Mouse (Mus musculus) kidney, adult 2 months (tissue): ENCODE results near the gene Ebf1. TPM values are rescaled to one million over a fixed set of nuclear protein-coding genes. Genes with fewer than 3 reads are reported as not detected.

Source experiments
- DNase-seq: peaks from one replicate; pipeline ENCODE4 v3.0.0; 2021
- H3K27ac ChIP-seq: fragments of 200-500 bp; 2 replicates; pipeline ENCODE4 v1.5.1; 2012; ENCODE audit warnings: low read depth, low read length, control low read depth, inconsistent platforms; ENCODE audit not compliant: insufficient read depth
- H3K27me3 ChIP-seq: fragments of 200-500 bp; replicated peaks from 2 replicates; pipeline ENCODE4 v1.6.1; 2012; ENCODE audit warnings: mild to moderate bottlenecking, moderate library complexity, low read length, inconsistent platforms; ENCODE audit not compliant: control insufficient read depth, insufficient read depth
- H3K36me3 ChIP-seq: fragments of 200-500 bp; 2 replicates; pipeline ENCODE4 v1.6.1; 2012; ENCODE audit warnings: mild to moderate bottlenecking, moderate library complexity, low read length, inconsistent platforms; ENCODE audit not compliant: control insufficient read depth, insufficient read depth
- H3K4me1 ChIP-seq: fragments of 200-500 bp; 2 replicates; pipeline ENCODE4 v1.6.1; 2011; ENCODE audit warnings: low read length; ENCODE audit not compliant: control insufficient read depth, insufficient read depth
- H3K4me3 ChIP-seq: fragments of 200-500 bp; 2 replicates; pipeline ENCODE4 v1.5.1; 2011; ENCODE audit warnings: mild to moderate bottlenecking, low read depth, low read length, control low read depth; ENCODE audit not compliant: insufficient read depth
- CTCF ChIP-seq: fragments of 200-500 bp; conservative IDR thresholded peaks from 2 replicates; pipeline ENCODE4 v1.5.1; 2011; ENCODE audit warnings: low read depth, mild to moderate bottlenecking, control low read depth, low read length, moderate library complexity, mixed read lengths; ENCODE audit not compliant: insufficient read depth, insufficient read length
- POLR2A ChIP-seq: fragments of 200-500 bp; IDR thresholded peaks from one replicate; pipeline ENCODE4 v1.6.1; 2011; ENCODE audit warnings: low read depth, low read length, control low read depth
- WGBS: fragments of 180-500 bp; shearing (Covaris S2); methylation state at CpG from one replicate; pipeline ENCODE4 v1.1.7; 2018; 5-methylcytosine and 5-hydroxymethylcytosine counted together
- polyA plus RNA-seq: library from polyadenylated mRNA; depleted of rRNA; stranded (reverse); fragments of >200 nt; gene quantifications from 2 replicates; pipeline ENCODE4 v1.2.3, GENCODE M21; 2012

The Ebf1 gene
- polyA plus RNA-seq, 1 experiment = 12.2 TPM

DNA sequence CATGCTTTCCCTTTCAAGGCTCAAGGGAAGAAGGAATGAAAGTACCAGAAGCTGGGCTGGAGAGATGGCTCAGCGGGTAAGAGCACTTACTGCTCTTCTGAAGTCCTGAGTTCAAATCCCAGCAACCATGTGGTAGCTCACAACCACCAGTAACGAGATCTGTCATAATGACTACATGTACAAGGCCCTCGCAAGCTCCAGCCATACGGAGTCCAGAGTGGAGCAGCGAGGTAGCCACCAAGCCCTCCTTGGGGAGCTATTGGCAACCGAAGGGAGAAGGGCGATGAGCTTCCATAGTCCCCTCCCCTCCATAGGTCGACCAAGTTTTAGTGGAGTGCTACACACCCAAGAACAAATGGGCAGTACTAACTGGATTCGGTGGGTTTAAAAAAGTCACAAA, 78.3 kb downstream of the Ebf1 start:
- no peak for DNase-seq
- 94% methylated on average over 9 of the region's 9 CpGs for WGBS
- Histone ChIP-seq H3K36me3 (no peaks in the 10 kb centered on the region), H3K4me1 (no peaks in the 10 kb centered on the region), H3K27ac (no peak overlapping the region), H3K4me3 (no peak overlapping the region), H3K27me3 (no peaks in the 10 kb centered on the region)
- TF ChIP-seq POLR2A (no peak), CTCF (no peak)

DNA sequence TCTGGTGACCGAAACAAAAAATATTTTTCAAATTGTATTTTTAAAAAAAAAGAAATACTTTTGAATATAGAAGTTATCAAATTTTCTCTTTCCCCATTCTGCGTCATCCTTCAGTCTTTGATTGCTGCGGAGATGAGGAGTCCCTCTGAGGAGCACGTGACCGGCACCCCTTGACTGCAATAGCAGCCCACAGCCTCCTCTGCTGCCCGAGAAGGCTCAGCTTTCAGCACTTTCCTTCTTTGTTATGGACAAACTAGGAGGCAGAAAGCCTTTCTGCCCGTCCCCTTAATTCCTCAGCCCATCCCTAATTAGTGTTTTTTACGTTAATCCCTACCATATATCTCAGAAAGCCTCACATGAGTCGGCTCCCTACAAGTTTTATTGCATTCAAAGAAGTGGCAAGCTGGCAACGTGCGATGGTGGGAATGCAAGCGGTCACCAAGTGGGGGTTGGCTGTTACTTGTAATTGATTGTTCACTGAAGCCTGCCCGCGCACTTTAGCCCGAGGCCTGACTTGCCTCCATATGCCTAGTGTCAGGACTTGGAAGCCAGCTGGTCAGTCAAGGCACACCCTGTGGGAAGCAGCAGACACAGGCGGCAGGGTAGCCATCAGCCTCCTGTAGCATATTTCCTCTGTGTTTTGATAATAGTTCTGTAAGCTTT, 79.6 kb downstream of the Ebf1 start:
- 20% methylated on average over 16 of the region's 16 CpGs for WGBS
- no peak for TF ChIP-seq POLR2A
- no peak for TF ChIP-seq CTCF
- no peaks in the 10 kb centered on the region for H3K36me3 ChIP-seq
- no peaks in the 10 kb centered on the region for H3K27me3 ChIP-seq
- H3K4me3 ChIP-seq = no peak overlapping the region
- DNase-seq = no peak
- no peaks in the 10 kb centered on the region for H3K4me1 ChIP-seq
- no peak overlapping the region for H3K27ac ChIP-seq

- DNase-seq = no peak
- no peaks in the 10 kb centered on the region for H3K27me3 ChIP-seq
- no peaks in the 10 kb centered on the region for H3K36me3 ChIP-seq
- TF ChIP-seq POLR2A (no peak), CTCF (no peak)
- no peak overlapping the region for H3K4me3 ChIP-seq
- H3K27ac ChIP-seq = no peak overlapping the region
- WGBS = 72% methylated on average over 4 of the region's 4 CpGs
- no peaks in the 10 kb centered on the region for H3K4me1 ChIP-seq
Observed at GRCm38 (mm10) chr11:44700181-44700580, 83.1 kb downstream of the Ebf1 start.

GRCm38 (mm10) chr11:44701221-44701810, 84.2 kb downstream of the Ebf1 start:
- H3K4me1 ChIP-seq = no peaks in the 10 kb centered on the region
- no peaks in the 10 kb centered on the region for H3K36me3 ChIP-seq
- H3K27ac ChIP-seq = peak overlapping the region; percentile 32
- H3K4me3 ChIP-seq = no peak overlapping the region
- WGBS = 43% methylated on average over 11 of the region's 11 CpGs
- TF ChIP-seq CTCF (no peak), POLR2A (no peak)
- no peaks in the 10 kb centered on the region for H3K27me3 ChIP-seq
- DNase-seq = no peak

DNA sequence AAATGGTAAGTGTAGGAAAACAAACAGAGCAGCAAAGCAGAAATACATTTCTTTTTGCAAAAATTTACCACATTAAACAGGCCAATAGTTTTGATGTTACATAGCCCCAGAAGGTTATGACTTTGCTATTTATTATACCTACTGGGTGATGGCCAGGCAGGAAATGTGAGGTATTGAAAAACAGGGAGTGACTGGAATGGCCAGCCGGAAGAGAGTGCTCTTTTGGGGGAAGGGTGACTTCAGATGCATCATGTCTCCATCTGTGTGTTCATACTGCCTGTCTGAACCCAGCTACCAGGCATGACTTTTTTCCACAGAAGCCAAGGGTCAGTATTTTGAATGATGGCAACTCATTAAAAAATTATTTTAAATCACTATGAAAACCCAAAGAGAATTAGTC, 84.7 kb downstream of the Ebf1 start:
- peak; percentile 33 for DNase-seq
- 52% methylated on average over 1 of the region's 1 CpGs for WGBS

DNA sequence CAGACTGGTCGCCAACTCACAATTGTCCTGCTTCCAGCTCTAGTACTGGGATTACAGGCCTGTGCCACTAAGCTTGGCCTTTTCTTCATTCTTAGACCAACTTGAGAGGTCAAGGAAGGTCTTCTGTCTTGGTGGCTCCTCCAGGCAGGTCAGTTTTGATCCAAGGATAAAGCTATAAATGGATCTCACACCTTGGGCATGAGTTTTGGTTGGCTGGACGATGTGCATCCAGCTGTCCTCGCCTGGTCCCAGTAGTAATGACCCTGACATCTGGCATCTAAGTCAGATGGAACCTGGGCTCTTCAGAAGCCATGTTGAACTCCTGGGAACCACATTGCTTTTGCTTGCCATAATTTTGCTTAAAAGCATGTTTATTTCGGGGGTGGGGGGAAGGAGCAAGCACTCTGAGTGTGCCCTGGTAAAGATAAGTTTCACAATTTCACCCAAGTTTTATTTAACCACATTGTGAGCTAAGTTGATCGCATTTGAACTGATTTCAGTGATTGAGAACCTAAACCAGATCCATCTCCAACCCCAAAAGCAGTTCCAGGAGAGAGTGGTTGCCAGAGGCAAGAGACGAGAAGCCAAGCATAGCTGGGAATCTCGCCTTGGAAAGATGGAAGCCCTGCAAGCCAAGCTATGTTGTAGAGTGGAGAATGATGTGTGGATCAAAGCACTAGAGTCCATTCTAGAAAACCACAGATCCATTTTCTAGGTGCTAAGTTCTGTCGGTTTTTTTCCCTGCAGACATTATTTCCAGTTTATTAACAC, 85.8 kb downstream of the Ebf1 start:
- TF ChIP-seq CTCF = no peak
- no peak for TF ChIP-seq POLR2A
- no peak overlapping the region for H3K4me3 ChIP-seq
- no peaks in the 10 kb centered on the region for H3K36me3 ChIP-seq
- H3K27ac ChIP-seq = no peak overlapping the region
- no peaks in the 10 kb centered on the region for H3K27me3 ChIP-seq
- 89% methylated on average over 8 of the region's 8 CpGs for WGBS
- no peak for DNase-seq
- 0 out of 2 replicates have a peak, but pooled peaks cover 3% of the 10 kb centered on the region for H3K4me1 ChIP-seq

More for the DNA sequence above, 84.7 kb downstream of the Ebf1 start:
- no peak for TF ChIP-seq CTCF
- TF ChIP-seq POLR2A = no peak
- Histone ChIP-seq H3K36me3 (no peaks in the 10 kb centered on the region), H3K4me3 (no peak overlapping the region), H3K27ac (no peak overlapping the region), H3K27me3 (no peaks in the 10 kb centered on the region), H3K4me1 (no peaks in the 10 kb centered on the region)

GRCm38 (mm10) chr11:44703951-44704350, 86.8 kb downstream of the Ebf1 start:
- H3K4me1 ChIP-seq = 0 out of 2 replicates have a peak, but pooled peaks cover 3% of the 10 kb centered on the region
- no peak for TF ChIP-seq CTCF
- no peak for TF ChIP-seq POLR2A
- no peak for DNase-seq
- H3K4me3 ChIP-seq = no peak overlapping the region
- no peak overlapping the region for H3K27ac ChIP-seq
- H3K27me3 ChIP-seq = no peaks in the 10 kb centered on the region
- WGBS = 97% methylated on average over 5 of the region's 5 CpGs
- no peaks in the 10 kb centered on the region for H3K36me3 ChIP-seq
